Comparison of ENCODE assay signal across 14 mouse cellular contexts in genomic region chrX:166805480-166805879, GRCm38 (mm10).
A peak's percentile ranks its signal among the peaks of the same experiment; 100 is the strongest.
DNase-seq lines count a peak whose midpoint lies in the region; ATAC-seq and TF ChIP-seq lines count a peak whose summit lies in the region.
"Had no signal": no experiment of that assay in that cellular context is flagged by ENCODE, and none has a peak within 500 bp of the region (broad histone marks: within the 10 kb centered on the region; RNA-seq: fewer than 3 reads in every experiment).

No protein-coding gene starts in this region.

- ATAC-seq in intestine, embryonic 16.5 days = 0 out of 2 replicates have a peak, but pooled peaks have one; percentile 23
- no peak for ATAC-seq in intestine, postnatal 0 days
- ATAC-seq in forebrain, embryonic 16.5 days = peak; percentile 39; the same call in 1 of the 2 replicates
- ATAC-seq in midbrain, embryonic 15.5 days (replicated peaks) = peak; percentile 67

- WGBS in intestine, embryonic 16.5 days = 61% methylated on average over 4 of the region's 4 CpGs
- WGBS in intestine, postnatal 0 days = 67% methylated on average over 4 of the region's 4 CpGs
- 33% methylated on average over 4 of the region's 4 CpGs for WGBS in forebrain, embryonic 16.5 days
- 28% methylated on average over 4 of the region's 4 CpGs for WGBS in midbrain, embryonic 15.5 days

- H3K4me2 ChIP-seq in intestine, embryonic 16.5 days (ENCODE audit: low read depth, low read length) = no peak overlapping the region
- no peak overlapping the region for H3K4me2 ChIP-seq in intestine, postnatal 0 days (replicated peaks; ENCODE audit: low read depth)
- no peak overlapping the region for H3K4me2 ChIP-seq in forebrain, embryonic 16.5 days (ENCODE audit: low read length)
- H3K4me2 ChIP-seq in midbrain, embryonic 15.5 days = no peak overlapping the region
- H3K4me2 ChIP-seq: limb, embryonic 15.5 days had no signal

- H3K36me3 ChIP-seq in intestine, embryonic 16.5 days (ENCODE audit: control insufficient read depth, insufficient read depth, low read length) = no peaks in the 10 kb centered on the region
- H3K36me3 ChIP-seq in intestine, postnatal 0 days (ENCODE audit: control insufficient read depth, insufficient read depth) = no peaks in the 10 kb centered on the region
- no peaks in the 10 kb centered on the region for H3K36me3 ChIP-seq in forebrain, embryonic 16.5 days (ENCODE audit: control insufficient read depth, insufficient read depth)
- H3K36me3 ChIP-seq in midbrain, embryonic 15.5 days (replicated peaks) = no peaks in the 10 kb centered on the region
- H3K36me3 ChIP-seq: limb, embryonic 15.5 days had no signal

- no peaks in the 10 kb centered on the region for H3K27me3 ChIP-seq in intestine, embryonic 16.5 days (replicated peaks; ENCODE audit: control insufficient read depth, insufficient read depth, low read length)
- no peaks in the 10 kb centered on the region for H3K27me3 ChIP-seq in intestine, postnatal 0 days (replicated peaks; ENCODE audit: control insufficient read depth, insufficient read depth, low read length)
- H3K27me3 ChIP-seq in forebrain, embryonic 16.5 days (replicated peaks; ENCODE audit: control insufficient read depth, insufficient read depth, low read length) = no peaks in the 10 kb centered on the region; the same call in 1 of the 2 replicates
- peaks cover 36% of the 10 kb centered on the region for H3K27me3 ChIP-seq in midbrain, embryonic 15.5 days (replicated peaks)

- DNase-seq in embryo, embryonic 9.5 days (ENCODE audit: extremely low spot score) = peak; percentile 14
- no peak for DNase-seq in ovary, postnatal 14 days (ENCODE audit: low spot score)
- no peak for DNase-seq in kidney, adult 8-10 months
- DNase-seq in spleen, postnatal 4 days (ENCODE audit: low spot score in 2 of 2) = no peak
- DNase-seq: adrenal gland, postnatal 36 days; cerebellum, postnatal 36 days; gastrocnemius, postnatal 36 days; lung, postnatal 10 days had no signal

- H3K4me1 ChIP-seq in intestine, embryonic 16.5 days (ENCODE audit: control insufficient read depth, insufficient read depth, low read length) = no peaks in the 10 kb centered on the region
- H3K4me1 ChIP-seq in intestine, postnatal 0 days (replicated peaks; ENCODE audit: control insufficient read depth, insufficient read depth, low read length) = no peaks in the 10 kb centered on the region
- peaks cover 2% of the 10 kb centered on the region for H3K4me1 ChIP-seq in forebrain, embryonic 16.5 days (replicated peaks; ENCODE audit: control insufficient read depth, insufficient read depth, low read length)
- H3K4me1 ChIP-seq in midbrain, embryonic 15.5 days = 0 out of 2 replicates have a peak, but pooled peaks cover 4% of the 10 kb centered on the region
- H3K4me1 ChIP-seq: limb, embryonic 15.5 days had no signal

- H3K9ac ChIP-seq in intestine, embryonic 16.5 days (ENCODE audit: low read depth, low read length) = no peak overlapping the region
- no peak overlapping the region for H3K9ac ChIP-seq in intestine, postnatal 0 days (ENCODE audit: low read depth, low read length)
- H3K9ac ChIP-seq in forebrain, embryonic 16.5 days (replicated peaks; ENCODE audit: low read depth, low read length) = no peak overlapping the region
- H3K9ac ChIP-seq in midbrain, embryonic 15.5 days = no peak overlapping the region
- H3K9ac ChIP-seq: limb, embryonic 15.5 days had no signal

- no peaks in the 10 kb centered on the region for H3K9me3 ChIP-seq in intestine, embryonic 16.5 days (ENCODE audit: control insufficient read depth, low read length)
- H3K9me3 ChIP-seq in intestine, postnatal 0 days (ENCODE audit: control insufficient read depth) = no peaks in the 10 kb centered on the region
- no peaks in the 10 kb centered on the region for H3K9me3 ChIP-seq in forebrain, embryonic 16.5 days (ENCODE audit: control insufficient read depth, low read length)
- no peaks in the 10 kb centered on the region for H3K9me3 ChIP-seq in midbrain, embryonic 15.5 days
- H3K9me3 ChIP-seq: limb, embryonic 15.5 days had no signal

- no peak overlapping the region for H3K4me3 ChIP-seq in intestine, embryonic 16.5 days (ENCODE audit: low read length)
- no peak overlapping the region for H3K4me3 ChIP-seq in intestine, postnatal 0 days (ENCODE audit: low read depth, low read length)
- no peak overlapping the region for H3K4me3 ChIP-seq in forebrain, embryonic 16.5 days (replicated peaks; ENCODE audit: low read length)
- no peak overlapping the region for H3K4me3 ChIP-seq in midbrain, embryonic 15.5 days
- H3K4me3 ChIP-seq: limb, embryonic 15.5 days had no signal

- TF ChIP-seq CTCF in intestine, postnatal 0 days (IDR thresholded peaks at IDR 0.05; ENCODE audit: low read depth) = no peak

- H3K27ac ChIP-seq in intestine, embryonic 16.5 days (ENCODE audit: low read length) = no peak overlapping the region
- no peak overlapping the region for H3K27ac ChIP-seq in intestine, postnatal 0 days (ENCODE audit: low read depth, low read length)
- H3K27ac ChIP-seq in forebrain, embryonic 16.5 days (ENCODE audit: low read length) = peak overlapping the region; percentile 79
- H3K27ac ChIP-seq in midbrain, embryonic 15.5 days = peak overlapping the region; percentile 65
- H3K27ac ChIP-seq: kidney, postnatal 0 days; limb, embryonic 15.5 days had no signal

Comparison
In these comparisons a context has a peak if more than half of its experiments do, and no peak if none do; other contexts are left out.
1. H3K27ac ChIP-seq: peak in forebrain, embryonic 16.5 days (single experiment) and midbrain, embryonic 15.5 days (single experiment); none in intestine, embryonic 16.5 days (single experiment) and intestine, postnatal 0 days (single experiment).